Mouse (Mus musculus): Measurements from ENCODE around the gene Aknad1. TPM values are rescaled to one million over a fixed set of nuclear protein-coding genes. Genes with fewer than 3 reads are reported as not detected.

Aknad1 gene
- total and polyA plus RNA-seq, 3 experiments, result not detected

DNA sequence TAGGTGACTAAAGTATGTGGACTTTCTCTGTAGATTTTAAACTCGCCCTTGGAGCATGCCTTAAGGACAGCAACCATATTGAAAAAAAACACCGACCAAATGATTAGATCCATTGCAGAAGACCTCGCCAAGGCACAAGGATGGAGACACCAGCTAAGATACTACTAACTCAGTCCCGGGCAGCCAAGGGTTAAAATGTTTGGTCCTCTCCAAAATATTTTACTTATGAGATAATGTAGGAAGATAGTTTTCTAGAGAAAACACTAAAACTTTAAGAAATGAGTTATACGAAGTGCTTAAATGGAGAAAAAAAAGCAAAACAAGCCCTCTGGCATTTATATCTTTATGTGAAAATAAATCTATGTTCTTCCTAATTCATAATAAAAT is 42.4 kb downstream of the Aknad1 start:
- Histone ChIP-seq H3K9ac (ENCODE audit: insufficient read depth, low read depth) (no peak overlapping the region), H3K4me1 (ENCODE audit: control insufficient read depth in 1 of 2, insufficient read depth in 2 of 2) (peaks cover 2 to 16% of the 10 kb centered on the region in 2 experiments; a peak in 3 of 4 replicates), H3K4me2 (ENCODE audit: insufficient read depth, low read depth, poor library complexity, severe bottlenecking) (no peak overlapping the region), H3K27ac (ENCODE audit: insufficient read depth, low read depth) (no peak overlapping the region), H3K79me2 (replicated peaks; ENCODE audit: control insufficient read depth, extremely low read depth, insufficient read depth, poor library complexity, severe bottlenecking) (no peaks in the 10 kb centered on the region), H3K9me3 (replicated peaks; ENCODE audit: low read length) (peaks cover 17% of the 10 kb centered on the region), H3K36me3 (replicated peaks in 1 of 2; ENCODE audit: control insufficient read depth in 1 of 2, insufficient read depth in 1 of 2, low read length in 1 of 2) (no peaks in the 10 kb centered on the region), H3K27me3 (replicated peaks) (no peaks in the 10 kb centered on the region), H3K4me3 (replicated peaks in 1 of 3; ENCODE audit: low read depth in 2 of 3, low read length in 2 of 3, poor library complexity in 1 of 3) (no peak overlapping the region)
- DNase-seq (ENCODE audit: extremely low read depth), result no peak
- dilution Hi-C loops (cut with MboI; ENCODE audit: extremely low pct_ligation_motif_present, extremely low pct_unique_long_range_greater_than_20kb, low sequenced_read_pairs), result no loop called here
- in situ Hi-C loops (cut with MboI; ENCODE audit: low pct_ligation_motif_present, low pct_unique_long_range_greater_than_20kb, low sequenced_read_pairs), result loop anchor here (25.0 kb wide), 1 partner anchor 370 kb away; the partner anchor contains the start of gene Celsr2
- TF ChIP-seq PAX5 (IDR thresholded peaks at IDR 0.05; ENCODE audit: low read length) (no peak), MAFK (IDR thresholded peaks at IDR 0.05; ENCODE audit: insufficient replicate concordance, low read length) (no peak), JUND (conservative IDR thresholded peaks at IDR 0.05; ENCODE audit: low read depth, low read length) (no peak), IRF4 (IDR thresholded peaks at IDR 0.05; ENCODE audit: low read depth, low read length) (no peak), GABPA (IDR thresholded peaks at IDR 0.05; ENCODE audit: insufficient replicate concordance, low read depth, low read length) (no peak)

DNA sequence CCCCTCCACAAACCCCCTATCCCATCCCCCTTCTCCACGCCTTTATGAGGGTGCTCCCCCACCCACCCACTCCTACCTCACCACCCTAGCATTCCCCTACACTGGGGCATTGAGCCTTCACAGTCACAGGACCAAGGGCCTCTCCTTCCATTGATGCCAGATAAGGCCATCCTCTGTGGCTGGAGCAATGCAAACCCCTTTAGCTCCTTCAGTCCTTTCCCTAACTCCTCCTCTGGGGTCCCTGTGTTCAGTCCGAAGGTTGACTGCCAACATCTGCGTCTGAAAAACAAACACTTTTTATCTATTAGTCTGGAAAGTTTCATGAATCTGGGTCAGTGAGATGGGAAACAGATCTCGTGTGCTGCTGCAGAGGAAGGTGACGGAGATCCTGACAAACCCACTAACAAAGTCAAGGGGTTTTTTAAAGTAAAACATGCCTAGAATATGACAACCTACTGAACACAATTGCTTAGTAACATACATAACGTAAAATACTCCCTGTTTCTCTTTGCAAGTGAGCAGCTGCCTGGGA is 43.0 kb downstream of the Aknad1 start:
- no peak for TF ChIP-seq TCF12 (IDR thresholded peaks at IDR 0.05; ENCODE audit: low read depth, low read length)
- no peak for TF ChIP-seq JUND (conservative IDR thresholded peaks at IDR 0.05; ENCODE audit: low read depth, low read length)
- no peak for TF ChIP-seq ELF1 (IDR thresholded peaks at IDR 0.05; ENCODE audit: low read depth, low read length)
- TF ChIP-seq ZKSCAN1 (IDR thresholded peaks at IDR 0.05; ENCODE audit: borderline replicate concordance, low read depth, low read length), result no peak
- no peak for TF ChIP-seq MEF2A (IDR thresholded peaks at IDR 0.05; ENCODE audit: borderline replicate concordance, low read depth, low read length)
- no peak for TF ChIP-seq JUN (IDR thresholded peaks at IDR 0.05; ENCODE audit: insufficient read depth, low read depth, low read length)
- no peak for TF ChIP-seq NRF1 (IDR thresholded peaks at IDR 0.05; ENCODE audit: low read depth, low read length)
- TF ChIP-seq MAZ (IDR thresholded peaks at IDR 0.05; ENCODE audit: low read depth, low read length), result no peak
- TF ChIP-seq USF1 (IDR thresholded peaks at IDR 0.05; ENCODE audit: low read depth, low read length), result no peak
- no peak for TF ChIP-seq TBP (conservative IDR thresholded peaks at IDR 0.05; ENCODE audit: low read depth, low read length)
- TF ChIP-seq MAX (IDR thresholded peaks at IDR 0.05; ENCODE audit: low read length), result no peak
- no peak for TF ChIP-seq MAFK (IDR thresholded peaks at IDR 0.05; ENCODE audit: insufficient replicate concordance, low read length)
- Histone ChIP-seq H3K9ac (ENCODE audit: insufficient read depth, low read depth) (no peak overlapping the region), H3K4me2 (ENCODE audit: insufficient read depth, low read depth, poor library complexity, severe bottlenecking) (no peak overlapping the region), H3K9me3 (replicated peaks; ENCODE audit: low read length) (peaks cover 17% of the 10 kb centered on the region), H3K27me3 (replicated peaks) (no peaks in the 10 kb centered on the region), H3K27ac (ENCODE audit: insufficient read depth, low read depth) (no peak overlapping the region), H3K36me3 (replicated peaks in 1 of 2; ENCODE audit: control insufficient read depth in 1 of 2, insufficient read depth in 1 of 2, low read length in 1 of 2) (no peaks in the 10 kb centered on the region), H3K4me3 (replicated peaks in 1 of 3; ENCODE audit: low read depth in 2 of 3, low read length in 2 of 3, poor library complexity in 1 of 3) (no peak overlapping the region), H3K4me1 (ENCODE audit: control insufficient read depth in 1 of 2, insufficient read depth in 2 of 2) (peaks cover 2 to 16% of the 10 kb centered on the region in 2 experiments; a peak in 3 of 4 replicates), H3K79me2 (replicated peaks; ENCODE audit: control insufficient read depth, extremely low read depth, insufficient read depth, poor library complexity, severe bottlenecking) (no peaks in the 10 kb centered on the region)
- dilution Hi-C loops (cut with MboI; ENCODE audit: extremely low pct_ligation_motif_present, extremely low pct_unique_long_range_greater_than_20kb, low sequenced_read_pairs), result no loop called here
- DNase-seq (ENCODE audit: extremely low read depth), result no peak
- in situ Hi-C loops (cut with MboI; ENCODE audit: low pct_ligation_motif_present, low pct_unique_long_range_greater_than_20kb, low sequenced_read_pairs), result loop anchor here (25.0 kb wide), 1 partner anchor 370 kb away; the partner anchor contains the start of gene Celsr2
